Mouse (Mus musculus): ENCODE results near the gene Gm49027.
"Not testable (repeated sequence)": the region's sequence is repeated elsewhere in the genome, so short reads cannot be mapped to it uniquely, and the experiment has no call there.

The Gm49027 gene

DNA sequence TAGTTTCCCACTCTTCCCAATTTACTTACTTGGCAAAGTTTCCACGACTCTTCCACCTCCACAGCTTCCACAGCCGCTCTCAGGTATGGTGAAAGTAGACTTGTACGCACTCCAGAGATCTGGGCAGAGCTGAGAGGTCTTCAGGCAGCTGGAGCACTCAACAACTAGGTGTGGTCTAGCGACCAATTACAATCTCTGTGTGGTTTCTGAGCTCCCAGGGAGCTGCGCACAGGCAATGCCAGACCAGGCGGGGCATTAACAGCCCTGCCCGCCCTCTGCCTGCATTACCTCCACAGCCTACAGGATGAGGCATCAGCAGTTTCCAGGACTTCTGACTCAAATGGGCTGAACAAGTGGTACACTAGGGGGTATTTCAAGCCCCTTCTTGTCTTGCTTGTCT, at the start of gene Gm49027:
TSS of gene Gm49027 (minus strand) at position 208 of the 400 bp plus-strand sequence.
- DNase-seq (ENCODE audit: low spot score) = no peak

DNA sequence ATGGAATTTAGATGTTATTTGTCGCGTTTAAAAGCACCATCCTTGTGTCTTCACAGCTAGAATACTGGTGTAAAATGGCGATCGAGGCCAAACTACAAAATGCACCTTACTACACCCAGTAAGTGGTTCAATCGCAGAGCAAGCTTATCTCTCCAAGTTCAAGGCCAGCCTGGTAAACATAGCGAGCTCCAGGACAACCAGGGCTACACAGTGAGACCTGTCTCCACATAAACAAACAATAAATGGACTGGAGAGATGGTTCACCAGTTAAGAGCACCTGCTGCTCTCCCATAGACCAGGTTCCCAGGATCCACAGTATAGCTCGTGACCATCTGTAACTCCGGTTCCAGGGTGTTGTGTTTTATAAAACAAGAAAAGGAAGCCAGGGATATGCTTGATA, 48.1 kb upstream of the Gm49027 start:
- no peak for DNase-seq (ENCODE audit: low spot score)

GRCm38 (mm10) chr5:123572357-123573186, 47.3 kb upstream of the Gm49027 start, which contains the start of gene Vps33a:
Gene Vps33a, minus strand, starts transcription at chr5:123573038.
- DNase-seq (ENCODE audit: low spot score) = peak; percentile 92

DNA sequence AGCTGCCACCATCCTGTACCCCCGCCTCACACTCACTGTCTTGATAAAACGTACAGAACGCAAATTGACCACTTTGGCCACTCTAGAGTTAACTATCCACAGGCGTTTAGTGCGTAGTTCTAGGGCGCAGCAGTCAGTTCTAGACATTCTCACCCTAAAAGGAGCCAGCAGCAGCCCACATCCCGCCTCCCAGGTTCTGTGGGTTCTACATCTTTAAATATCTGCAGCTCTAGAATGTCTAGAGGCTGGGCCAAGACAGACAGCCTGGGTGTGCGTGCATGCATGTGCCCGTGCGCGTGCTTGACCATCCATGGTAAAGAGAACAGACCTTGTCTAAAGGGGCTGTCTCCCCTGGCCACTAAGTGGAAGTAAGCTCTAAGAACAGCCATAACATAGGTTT, 35.8 kb upstream of the Gm49027 start:
- DNase-seq (ENCODE audit: low spot score) = no peak

- DNase-seq (ENCODE audit: low spot score) = no peak
These were observed 34.3 kb upstream of the Gm49027 start for GRCm38 (mm10) chr5:123559588-123559987.

DNA sequence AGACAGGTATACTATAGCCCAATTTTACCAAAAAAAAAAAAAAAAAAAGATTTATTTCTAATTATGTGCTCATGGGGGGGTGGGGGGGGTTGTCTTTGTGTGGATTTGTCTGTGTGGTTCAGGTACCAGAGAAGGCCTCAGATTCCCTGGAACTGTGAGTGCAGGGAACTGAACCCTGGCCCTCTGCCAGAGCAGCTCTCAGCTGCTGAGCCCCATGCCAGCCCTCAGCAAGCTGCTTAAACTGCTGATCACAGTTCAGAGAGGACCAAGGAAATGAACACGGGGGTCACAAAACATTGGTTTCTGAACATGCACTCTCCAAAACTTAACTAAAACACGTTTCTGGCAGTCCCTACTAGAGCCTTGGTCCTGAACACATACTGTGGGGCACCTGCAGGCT, 31.2 kb upstream of the Gm49027 start:
- no peak for DNase-seq (ENCODE audit: low spot score)

GRCm38 (mm10) chr5:123555693-123556092, 30.4 kb upstream of the Gm49027 start:
- DNase-seq (ENCODE audit: low spot score) = no peak

DNA sequence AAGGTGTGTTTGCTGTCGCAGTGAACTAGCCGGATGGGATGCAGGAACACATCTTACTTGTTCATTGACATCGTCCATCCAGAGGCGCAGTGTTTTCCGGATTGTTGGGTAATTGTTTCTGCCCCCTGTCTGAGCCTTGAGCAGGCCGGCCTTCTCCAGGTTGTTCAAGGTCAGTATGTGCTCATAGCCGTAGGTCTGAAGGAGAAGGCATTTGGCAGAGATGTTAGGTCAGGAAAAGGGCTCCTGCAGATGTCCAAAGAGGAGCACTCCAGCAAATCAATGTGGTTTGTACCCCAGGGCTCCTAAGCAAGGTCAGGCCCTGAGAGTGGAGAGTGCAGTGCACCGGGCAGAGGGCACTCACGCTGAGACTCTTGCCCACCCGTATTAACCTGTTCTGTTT, 8.5 kb upstream of the Gm49027 start:
- DNase-seq (ENCODE audit: low spot score) = no peak

DNA sequence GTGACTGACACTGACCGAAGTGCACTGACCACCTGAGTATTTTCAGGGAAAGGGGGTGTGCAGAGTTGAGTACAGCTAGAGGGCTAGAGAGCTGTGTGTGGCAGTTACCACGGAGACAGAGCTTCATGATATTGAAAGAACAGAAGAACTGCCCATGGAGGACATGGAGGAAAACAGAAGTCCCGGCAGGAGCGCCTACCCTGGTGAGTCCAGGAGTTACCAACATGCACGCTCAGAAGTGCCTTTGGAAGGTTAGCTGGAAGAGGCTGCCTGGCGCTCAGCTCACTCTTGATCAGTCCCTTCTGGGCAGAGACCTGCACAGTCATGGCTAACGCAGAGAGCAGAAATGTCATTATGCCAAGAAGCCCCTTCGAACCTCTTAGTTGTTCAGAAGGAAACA, 4.8 kb upstream of the Gm49027 start:
- no peak for DNase-seq (ENCODE audit: low spot score)

GRCm38 (mm10) chr5:123528641-123529040, 3.4 kb upstream of the Gm49027 start:
- no peak for DNase-seq (ENCODE audit: low spot score)

DNA sequence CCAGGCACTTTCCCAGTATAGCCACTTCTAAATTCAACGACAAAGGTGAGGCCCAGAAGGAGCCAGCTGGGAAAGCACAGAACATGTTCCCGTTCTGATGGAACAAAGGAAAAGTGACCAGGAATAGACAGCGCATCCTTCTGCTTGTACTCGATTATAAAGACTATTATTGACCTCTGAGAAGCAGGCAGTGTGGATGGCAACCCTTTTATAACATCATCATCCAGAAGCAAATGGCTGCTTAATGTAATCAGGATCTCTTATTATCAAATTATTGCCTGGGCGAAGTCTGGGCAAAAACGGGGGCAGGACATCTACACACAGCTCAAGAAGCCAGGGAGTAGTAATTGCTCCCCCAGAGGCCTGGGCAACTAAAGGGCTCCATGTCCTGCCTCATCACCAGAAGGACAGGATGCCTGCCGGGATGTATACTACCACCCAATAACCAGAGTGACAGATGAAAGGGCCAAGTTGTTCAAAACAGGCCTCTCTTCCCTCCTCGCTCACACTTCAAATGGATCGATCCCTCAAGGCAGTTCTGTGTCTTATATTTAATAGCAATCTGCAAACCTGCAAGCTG, 718 bp upstream of the Gm49027 start:
- no peak for DNase-seq (ENCODE audit: low spot score)

DNA sequence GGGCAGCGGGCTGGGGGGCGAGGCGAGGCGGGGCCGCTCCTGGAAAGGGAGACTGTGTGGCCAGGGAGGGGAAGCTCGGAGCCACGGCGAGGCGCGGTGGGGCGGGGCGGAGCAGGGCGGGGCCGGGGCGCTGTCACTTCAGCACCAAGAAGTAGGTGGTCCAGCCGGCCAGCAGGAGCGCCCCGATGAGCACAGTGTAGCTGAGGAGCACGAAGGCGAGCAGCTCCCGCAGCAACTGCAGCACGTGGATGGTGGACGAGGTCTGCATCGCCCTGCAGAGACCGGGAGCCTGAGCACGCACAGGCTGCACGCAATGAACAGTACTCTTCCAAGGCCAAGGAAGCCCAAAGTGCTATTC, 916 bp downstream of the Gm49027 start:
- DNase-seq (ENCODE audit: low spot score) = peak; percentile 41

GRCm38 (mm10) chr5:123523692-123524392, 1.4 kb downstream of the Gm49027 start, which contains the start of gene Diablo:
Gene Diablo, minus strand, starts transcription at chr5:123524176.
- DNase-seq (ENCODE audit: low spot score) = peak; percentile 92

GRCm38 (mm10) chr5:123522166-123522565, 3.1 kb downstream of the Gm49027 start:
- no peak for DNase-seq (ENCODE audit: low spot score)

DNA sequence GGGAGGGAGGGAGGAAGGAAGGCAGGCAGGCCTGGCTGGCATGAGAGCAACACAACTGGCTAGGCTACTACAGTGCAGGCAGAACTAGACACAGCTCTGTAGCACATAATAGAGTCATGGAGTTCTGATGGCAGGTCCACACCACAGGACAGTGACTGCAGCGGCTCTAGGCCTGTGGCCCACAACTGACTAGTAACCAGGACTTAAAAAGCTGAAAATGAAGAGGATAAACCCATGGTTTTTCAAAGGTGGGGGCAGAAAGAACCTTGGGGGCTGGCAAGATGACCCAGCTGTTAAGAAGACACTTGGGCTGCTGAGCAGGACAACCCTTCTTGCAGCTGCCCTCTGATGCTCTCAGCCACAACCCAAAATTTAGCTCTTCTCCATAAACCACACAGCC, 3.7 kb downstream of the Gm49027 start:
- DNase-seq (ENCODE audit: low spot score) = no peak

DNA sequence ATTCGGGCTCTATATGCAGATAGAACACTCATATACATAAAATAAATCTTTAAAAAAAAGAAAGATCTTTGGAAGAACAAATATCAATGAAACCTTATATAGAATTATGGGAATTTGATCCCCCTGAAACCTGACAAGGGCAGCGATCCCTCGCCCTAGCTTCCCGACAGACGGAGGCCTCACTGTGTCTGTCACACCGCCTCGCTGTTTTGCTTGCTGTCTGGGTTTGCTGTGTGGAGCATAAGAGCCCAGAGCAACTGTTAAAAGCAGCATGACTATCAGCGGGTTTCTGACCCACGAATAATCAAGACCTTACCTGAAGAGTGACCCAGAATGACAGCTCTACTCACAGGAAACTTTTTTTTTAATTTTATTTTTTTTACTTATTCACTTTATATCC, 4.6 kb downstream of the Gm49027 start:
- no peak for DNase-seq (ENCODE audit: low spot score)

DNA sequence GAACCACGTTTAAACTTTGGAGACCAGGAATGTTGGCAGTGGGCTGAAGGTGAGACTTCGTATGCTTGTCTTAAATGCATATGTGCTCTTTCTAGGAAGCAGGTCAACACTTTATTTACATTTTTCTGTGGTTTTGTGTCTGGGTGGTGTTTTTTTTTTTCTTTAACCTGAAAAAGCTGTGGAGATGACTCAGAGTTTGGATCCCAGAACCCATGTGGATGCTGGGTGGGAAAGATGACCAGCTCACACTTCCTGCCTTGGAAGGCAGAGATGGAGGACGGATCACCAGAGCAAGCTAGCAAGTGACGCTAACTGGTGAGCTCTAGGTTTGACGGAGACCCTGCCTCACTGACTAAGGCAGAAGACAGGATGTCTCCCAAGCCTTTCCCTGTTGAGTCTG, 10.4 kb downstream of the Gm49027 start:
- no peak for DNase-seq (ENCODE audit: low spot score)

DNA sequence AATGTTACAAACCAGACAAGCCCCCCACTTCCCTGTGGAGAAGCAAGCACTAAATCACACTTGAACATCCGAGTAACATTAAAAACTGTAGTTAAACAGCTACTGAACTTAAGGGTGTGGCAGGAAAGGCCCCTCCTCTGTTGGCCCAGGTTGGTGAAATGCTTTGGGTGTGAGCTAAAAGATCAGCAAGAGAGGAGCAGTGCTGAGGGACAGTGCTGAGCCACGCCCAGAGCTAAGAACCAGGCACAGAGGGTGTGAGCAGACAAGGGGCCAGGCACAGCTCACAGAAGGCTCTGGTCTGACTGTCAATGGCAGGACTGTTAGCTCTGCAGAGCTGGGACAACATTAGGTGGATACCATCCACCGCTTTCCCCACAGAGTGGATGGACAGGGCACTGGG, 13.2 kb downstream of the Gm49027 start:
- no peak for DNase-seq (ENCODE audit: low spot score)

GRCm38 (mm10) chr5:123511426-123511825, 13.9 kb downstream of the Gm49027 start:
- DNase-seq (ENCODE audit: low spot score) = not testable (repeated sequence)

DNA sequence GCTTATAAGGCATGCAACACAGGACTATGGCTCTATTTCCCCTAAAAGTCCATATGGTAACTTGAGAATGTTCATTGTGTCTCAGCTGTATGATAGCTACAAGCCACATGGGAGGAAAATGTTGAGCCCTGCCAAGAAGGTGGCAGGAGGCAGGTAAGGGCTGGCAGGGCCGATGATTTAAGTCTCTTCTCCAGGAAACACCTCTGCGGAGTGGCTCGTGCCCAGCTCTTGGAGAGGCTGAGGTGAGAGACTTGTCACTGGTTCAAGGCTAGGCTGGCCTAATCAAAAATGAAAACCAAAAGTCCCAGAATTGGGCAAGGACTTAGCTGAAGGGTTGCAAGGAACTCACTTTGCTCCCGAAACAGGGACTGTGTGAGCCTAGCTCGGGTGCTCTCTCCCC, 15.1 kb downstream of the Gm49027 start, which contains the start of gene B3gnt4:
TSS of gene B3gnt4 (plus strand) at position 301 of the 400 bp plus-strand sequence.
- DNase-seq (ENCODE audit: low spot score) = no peak

DNA sequence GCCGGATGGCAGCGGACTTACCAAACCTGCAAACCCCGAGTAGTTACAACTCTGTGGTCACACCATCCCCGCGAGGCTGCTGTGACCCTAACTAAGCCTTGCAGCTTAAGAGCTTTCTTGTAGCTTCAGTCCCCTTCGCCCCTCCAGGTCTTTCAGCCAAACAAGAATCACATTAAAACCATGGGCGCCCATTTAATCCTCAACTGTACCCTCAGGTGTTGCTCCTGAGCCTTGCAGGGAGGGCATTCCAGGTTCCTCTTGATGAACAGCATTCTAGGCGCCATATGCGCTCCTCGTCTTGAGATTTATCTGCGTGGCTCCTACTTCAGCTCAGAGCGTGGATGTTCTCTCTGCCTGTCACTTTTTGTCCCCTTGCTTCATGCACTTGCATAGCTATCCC, 16.4 kb downstream of the Gm49027 start:
- no peak for DNase-seq (ENCODE audit: low spot score)

DNA sequence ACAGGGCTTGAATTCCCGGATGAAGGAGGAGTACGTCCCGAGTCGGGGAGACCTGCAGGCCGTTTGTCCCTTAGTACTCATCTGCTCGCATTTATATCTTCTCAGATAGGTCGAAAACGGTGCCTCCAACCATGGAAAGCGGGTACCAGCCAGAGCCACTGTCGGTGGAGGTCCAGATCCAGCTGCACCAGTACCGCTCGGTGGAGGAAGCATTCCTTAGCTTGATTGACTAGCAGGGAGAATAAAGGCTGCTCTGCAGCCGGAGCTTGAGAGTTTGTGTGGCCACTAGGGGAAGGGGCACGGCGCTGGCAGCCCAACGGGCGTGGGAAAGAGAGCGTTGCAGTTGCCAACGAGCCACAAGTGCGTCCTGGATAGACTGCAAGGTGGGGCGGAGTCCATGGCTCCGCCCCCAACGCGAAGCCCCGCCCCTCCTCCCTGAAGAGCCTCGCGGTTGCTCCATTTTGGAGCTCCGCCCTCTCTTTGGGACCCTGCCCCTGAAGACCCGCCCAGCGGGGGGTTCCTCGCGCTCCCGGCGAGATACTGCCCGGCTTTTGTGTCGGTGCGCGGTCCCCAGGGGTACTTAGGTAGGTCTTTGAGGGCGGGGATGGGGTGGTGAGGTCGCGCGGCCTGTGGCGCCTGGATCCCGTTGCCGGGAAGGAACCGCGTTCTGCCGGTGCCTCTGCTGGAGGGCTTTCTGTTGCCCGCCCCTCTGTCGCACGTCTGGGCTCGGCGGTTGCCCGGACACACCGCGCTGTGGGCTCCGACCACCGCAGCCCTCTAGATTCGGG, 17.2 kb downstream of the Gm49027 start:
- DNase-seq (ENCODE audit: low spot score) = no peak
